Mouse (Mus musculus) right cerebral cortex, postnatal 25 days (tissue): ENCODE results near the gene Mup6.
A peak's percentile ranks its signal among the peaks of the same experiment; 100 is the strongest.
"Not testable (repeated sequence)": the region's sequence is repeated elsewhere in the genome, so short reads cannot be mapped to it uniquely, and the experiment has no call there.

Experiments used
- DNase-seq: peaks from one replicate; pipeline ENCODE4 v3.0.0; 2022

Mup6 gene

DNA sequence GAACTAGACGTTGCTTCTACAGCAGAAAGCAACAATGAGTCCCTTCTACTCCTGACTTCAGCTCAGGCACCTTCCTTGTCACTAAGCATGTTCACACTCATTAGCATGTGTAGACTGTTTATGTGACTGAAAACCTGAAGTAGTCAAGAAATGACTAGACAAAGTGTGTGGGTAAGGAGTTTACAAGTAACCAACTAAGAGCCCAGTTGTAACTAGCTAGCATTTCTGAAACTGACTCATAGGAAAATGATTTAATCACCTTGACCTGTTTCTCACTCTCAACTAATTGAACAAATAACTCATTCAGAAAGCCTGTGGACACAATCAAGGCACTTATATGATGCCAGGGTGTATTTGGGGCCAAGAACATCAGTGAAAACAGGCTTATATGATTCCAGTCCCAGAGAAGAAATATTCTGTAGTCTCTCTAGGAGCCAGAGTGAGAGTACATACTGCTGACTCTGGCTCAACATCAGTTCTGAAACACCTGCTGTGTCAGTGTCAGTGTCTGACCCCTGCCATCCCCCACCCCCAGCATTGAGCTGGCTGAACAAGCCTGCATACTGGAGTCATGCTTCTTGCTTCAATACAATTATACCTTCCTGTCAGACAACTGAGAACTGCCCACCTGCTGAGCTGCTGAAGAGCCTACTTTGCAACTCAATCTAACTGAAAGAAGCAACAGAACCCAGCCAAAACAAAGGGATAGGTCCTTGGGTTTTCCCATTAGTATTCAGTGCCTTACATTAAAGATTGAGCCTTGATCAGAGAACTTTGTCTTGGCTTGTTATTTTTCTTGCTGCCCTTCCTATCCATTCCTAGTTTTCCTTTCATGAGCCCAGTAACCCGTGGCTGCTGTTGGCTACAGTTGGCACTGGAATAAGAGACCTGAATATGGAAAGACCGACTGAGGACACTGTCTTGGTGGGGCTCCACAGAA is at the start of gene Mup6:
TSS of gene Mup6 (plus strand) at position 890 of the 940 bp plus-strand sequence.
- DNase-seq, result no peak

DNA sequence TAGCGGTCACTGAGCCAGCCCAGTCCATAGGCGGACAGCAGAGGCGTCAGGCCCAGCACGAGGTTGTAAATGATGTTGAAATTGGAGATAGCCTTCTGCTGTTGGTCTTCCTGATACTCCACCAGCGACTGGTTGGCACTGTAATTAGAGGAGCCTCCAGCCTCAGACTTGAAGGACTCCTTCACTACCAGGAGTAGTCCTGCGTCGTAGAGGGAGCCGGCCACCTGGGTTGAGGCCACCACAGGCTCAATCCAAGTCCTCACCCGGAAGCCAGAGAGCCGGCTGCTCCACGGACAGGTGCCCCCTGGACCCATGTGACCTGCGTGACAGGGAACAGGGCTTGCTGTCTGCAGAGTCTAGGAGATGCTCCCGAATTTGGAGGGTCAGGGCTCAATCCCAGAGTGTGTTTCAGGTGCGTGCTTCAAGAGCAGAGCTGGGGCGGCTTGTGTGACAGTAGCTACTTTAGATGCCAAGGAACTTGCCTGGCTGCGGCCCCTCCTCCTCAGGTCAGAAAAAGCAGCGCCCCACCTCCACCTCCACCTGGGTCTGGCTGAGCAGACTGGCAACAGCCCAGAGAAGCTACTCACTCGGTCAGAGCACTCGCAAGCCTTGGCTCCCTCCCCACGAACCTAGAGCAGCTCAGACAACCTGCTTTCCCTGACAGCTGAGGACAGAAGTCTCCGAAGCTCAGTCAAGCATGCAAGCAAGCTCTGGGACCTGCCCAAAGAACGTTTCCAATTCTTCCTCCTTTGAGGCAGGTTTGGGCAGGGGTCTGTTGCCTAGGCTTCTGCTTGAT is 49.3 kb upstream of the Mup6 start, which contains the start of gene Slc46a2:
TSS of gene Slc46a2 (minus strand) at position 449 of the 796 bp plus-strand sequence.
- DNase-seq, result no peak

DNA sequence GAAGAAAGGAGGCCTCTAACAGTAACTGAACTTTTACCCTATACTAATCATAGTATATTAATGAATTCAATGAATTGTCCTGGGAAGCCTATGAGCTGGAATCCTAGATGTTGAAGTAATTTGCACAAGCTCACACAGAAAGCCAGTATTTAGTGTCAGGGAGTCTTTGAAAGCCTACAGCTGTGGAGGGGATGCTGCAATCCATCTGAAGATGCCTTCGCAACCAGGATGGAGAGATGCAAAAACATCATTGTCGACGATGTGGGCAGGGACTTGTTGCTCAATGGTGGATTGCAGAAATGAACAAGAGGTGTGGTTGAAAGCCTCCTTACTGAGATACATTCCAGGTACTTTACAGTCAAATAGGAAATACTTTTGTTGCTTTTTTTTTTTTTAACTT is 46.1 kb upstream of the Mup6 start:
- no peak for DNase-seq

DNA sequence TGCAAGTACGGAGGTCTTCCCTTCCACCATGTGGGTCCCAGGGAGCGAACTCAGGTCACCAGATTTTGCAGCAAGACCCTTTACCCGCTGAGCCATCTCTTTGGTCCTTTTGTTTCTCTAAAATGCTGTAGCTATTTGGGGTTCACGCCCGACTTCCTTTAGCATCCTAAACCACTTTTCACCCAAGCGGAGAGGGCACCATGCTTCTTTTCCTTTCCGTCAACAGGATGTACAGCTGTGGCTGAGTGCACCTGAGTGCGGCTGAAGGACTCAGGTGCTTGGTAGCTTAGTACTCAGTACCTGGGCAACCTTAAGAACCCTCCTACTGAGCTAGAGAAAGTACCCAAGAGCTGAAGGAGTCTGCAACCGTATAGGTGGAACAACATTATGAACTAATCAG is 39.0 kb upstream of the Mup6 start:
- no peak for DNase-seq

DNA sequence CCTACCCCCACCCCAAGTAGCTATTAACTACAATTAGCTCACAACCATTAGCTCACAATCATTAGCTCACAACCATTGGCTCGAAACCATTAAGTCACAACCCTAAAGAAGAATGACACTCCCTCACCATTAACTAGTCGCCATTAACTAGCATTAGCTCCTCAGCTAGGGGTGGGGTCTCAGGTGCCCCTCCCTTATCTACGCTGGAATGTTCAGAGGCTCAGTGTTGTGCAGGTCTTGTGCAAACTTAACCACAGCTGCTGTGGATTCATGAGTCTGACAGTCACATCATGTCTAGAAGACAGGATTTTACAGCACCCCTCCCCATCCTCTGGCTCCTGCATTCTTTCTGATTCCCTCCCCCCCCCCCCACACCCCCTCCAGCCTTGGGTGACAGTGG is 36.4 kb upstream of the Mup6 start:
- no peak for DNase-seq

DNA sequence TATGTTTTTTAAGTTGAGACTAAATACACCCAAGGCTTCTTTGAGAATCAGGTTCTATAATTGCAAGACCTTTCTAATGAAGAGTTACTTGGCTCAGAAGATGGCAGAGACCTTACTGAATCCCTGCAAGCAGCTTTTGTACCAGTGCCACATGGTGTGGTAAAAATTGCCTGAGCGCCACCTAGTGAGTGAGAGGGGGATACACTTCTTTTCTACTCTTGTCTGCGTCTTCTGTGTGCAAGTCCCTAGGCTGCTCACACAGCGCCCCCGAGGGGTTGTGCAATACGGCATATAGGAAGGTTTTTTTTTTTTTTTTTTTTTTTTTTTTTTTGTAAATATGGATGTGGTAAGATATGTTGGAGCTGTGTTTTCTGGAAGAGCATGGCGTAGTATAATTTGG is 35.7 kb upstream of the Mup6 start:
- peak; percentile 55 for DNase-seq

DNA sequence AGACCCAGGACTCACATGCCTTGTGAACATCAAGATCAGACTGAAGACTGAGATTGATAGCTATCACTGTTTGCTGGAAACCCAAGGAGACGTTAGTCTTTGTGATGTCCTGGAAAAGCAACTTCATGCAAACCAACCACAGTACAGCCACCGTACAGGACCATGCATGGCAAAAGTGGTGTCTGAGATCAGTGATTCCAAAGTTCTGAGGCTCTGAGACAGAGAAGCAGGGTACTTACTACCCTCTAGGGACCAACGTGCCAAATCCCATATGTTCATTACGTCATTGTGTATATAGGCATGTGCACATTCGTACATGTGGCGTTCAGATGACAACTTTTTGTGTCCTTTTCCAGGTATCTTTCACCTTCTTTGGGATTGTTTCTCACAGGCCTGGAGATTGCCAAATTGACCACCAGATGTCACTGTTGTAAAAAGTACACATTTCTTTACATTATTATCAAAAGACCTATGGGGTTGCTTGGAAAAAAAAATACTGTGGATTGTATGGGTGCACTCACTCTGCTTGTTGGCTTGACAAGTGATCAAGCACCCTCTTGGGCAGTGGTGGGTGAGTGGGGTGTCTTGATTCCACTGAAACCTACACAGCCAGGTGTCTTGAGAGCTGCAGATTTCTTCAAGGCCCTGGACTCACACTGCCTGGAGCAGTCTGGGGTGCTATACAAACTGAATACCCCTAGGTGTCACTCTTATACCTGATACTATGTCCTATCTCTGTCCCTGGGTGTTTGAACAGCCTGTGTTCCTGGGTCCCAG is 31.4 kb upstream of the Mup6 start:
- no peak for DNase-seq

DNA sequence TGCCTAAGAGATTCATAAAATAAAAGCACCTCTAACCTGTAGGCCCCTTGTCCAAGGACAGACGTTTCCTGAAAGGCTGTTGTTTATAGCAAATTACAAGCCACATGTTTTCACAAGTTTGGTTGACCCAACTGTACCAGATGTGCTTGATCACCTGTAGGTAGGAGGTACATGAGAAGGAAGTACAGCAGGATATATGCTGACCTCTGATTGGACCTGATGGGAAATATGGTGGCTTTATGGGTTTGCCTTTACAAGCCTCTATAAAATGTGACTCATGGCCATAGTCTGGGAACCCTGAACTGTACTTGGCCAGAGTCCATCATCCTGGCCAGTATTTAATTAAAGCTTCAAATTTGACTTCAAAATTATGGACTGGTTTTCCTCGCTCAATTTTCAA is 26.6 kb upstream of the Mup6 start:
- no peak for DNase-seq

DNA sequence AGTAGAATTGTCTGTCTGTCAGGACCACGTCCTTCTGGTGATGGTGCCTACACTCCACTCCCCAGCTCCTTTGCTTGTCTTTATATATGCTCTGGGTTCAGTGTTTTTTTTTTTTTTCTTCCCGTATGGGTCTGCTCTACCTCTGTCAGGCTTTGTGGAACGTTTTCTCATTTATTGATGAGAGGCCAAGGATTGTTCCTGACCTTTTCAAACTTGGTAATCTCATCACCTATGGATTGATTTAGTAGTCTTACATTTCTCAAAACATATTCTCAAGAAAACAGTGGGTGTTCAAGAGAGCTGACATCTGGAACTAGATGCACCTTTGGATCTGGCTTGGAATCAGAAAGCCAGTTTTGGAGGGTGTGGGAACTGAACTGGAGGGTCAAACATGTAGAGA is 3.5 kb upstream of the Mup6 start, which contains the start of gene Mup4:
TSS of gene Mup4 (minus strand) at position 101 of the 400 bp plus-strand sequence.
- no peak for DNase-seq

DNA sequence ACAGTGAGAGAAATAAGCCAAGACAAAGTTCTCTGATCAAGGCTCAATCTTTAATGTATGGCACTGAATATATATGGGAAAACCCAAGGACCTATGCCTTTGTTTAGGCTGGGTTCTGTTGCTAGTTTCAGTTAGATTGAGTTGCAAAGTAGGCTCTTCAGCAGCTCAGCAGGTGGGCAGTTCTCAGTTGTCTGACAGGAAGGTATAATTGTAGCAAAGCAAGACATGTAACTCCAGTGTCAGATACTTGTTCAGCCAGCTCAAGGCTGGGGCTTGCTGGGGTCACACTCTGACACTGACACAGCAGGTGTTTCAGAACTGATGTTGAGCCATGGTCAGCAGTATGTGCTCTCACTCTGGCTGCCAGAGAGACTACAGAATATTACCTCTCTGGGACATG is 33.8 kb downstream of the Mup6 start:
- not testable (repeated sequence) for DNase-seq

DNA sequence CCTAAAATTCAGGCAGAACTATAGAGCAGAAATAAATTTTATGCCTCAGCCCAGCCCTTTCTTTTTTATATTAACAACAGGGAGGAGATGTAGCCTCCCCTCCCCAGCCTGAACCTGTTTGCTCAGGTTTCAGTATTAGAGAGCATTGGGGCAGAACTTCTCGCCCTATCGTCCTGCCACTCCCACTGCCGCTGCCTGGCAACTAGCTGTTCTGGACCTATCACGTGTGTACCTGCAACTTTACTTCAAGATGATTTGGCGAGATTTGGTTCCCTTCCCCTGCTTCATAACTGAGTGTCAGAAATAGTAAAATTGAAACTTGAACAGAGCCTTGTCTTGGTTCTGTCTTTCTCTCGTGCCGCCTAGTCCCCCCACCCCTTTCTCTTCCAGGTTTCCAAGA is 56.0 kb downstream of the Mup6 start:
- DNase-seq, result not testable (repeated sequence)

DNA sequence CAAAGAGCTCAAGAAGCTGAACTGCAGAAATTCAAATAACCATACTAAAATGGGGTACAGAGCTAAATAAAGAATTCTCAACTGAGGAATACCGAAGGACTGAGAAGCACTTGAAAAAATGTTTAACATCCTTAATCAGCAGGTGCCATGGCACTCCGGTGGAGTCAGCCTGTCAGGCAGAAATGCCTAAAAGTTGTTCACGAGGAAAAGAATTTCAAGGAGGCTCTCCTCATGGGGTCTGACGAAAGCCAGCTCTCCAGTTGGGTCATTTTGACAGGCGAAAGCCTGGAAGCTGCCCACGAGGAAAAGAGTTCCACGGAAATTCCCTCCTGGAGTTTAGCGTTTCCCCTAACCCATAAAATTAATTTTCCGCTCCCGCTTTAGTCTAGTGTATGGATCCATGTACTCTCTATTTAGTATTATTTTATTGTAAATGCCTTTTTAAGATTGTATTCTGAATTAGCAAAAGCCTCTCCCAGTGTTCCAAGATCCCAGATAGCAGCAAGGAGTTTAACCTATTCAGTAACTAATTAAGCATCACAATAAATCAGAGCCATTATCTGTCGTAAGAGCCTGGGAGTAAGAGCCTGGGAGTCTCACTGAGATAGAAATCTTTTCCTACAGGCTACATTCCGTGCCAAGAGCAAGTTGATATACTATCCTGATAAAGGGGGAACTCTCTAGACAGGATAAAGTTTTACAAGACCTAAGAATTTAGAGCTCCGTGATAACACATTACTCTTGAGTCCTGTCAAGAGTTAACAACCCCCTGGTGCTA is 65.4 kb downstream of the Mup6 start:
- DNase-seq, result not testable (repeated sequence)
